In genomic region chr7:82335211-82336121, GRCm38 (mm10) we compare ENCODE assay signal across 8 mouse cellular contexts. TPM values are rescaled to one million over a fixed set of nuclear protein-coding genes. Genes with fewer than 3 reads are reported as not detected.
DNase-seq lines count a peak whose midpoint lies in the region; ATAC-seq and TF ChIP-seq lines count a peak whose summit lies in the region.

TSS of gene Adamtsl3 (plus strand) at chr7:82335694.

- peak within 1 kb of the TSS; percentile 93 for H3K4me2 ChIP-seq in intestine, embryonic 15.5 days (replicated peaks)
- H3K4me2 ChIP-seq in liver, embryonic 15.5 days: peak within 1 kb of the TSS; percentile 13

- no peaks in the 10 kb centered on the region for H3K9me3 ChIP-seq in intestine, embryonic 15.5 days
- H3K9me3 ChIP-seq in liver, embryonic 15.5 days (replicated peaks): no peaks in the 10 kb centered on the region

- TF ChIP-seq POLR2A in olfactory bulb, adult 2 months (IDR thresholded peaks at IDR 0.05; ENCODE audit: insufficient read depth, low read depth, low read length): no peak

- H3K9ac ChIP-seq in intestine, embryonic 15.5 days: 0 out of 2 replicates have a peak within 1 kb of the TSS, but pooled peaks have one; percentile 4
- no peak within 1 kb of the TSS for H3K9ac ChIP-seq in liver, embryonic 15.5 days

- DNase-seq in cerebellum, adult 9-11 months: peak; percentile 3
- DNase-seq in cerebellum, adult 11-12 months: no peak
- DNase-seq in gastrocnemius, postnatal 36 days: peak; percentile 52 to 57

- peaks cover 41% of the 10 kb centered on the region for H3K27me3 ChIP-seq in intestine, embryonic 15.5 days (replicated peaks)
- H3K27me3 ChIP-seq in liver, embryonic 15.5 days: peaks cover 52% of the 10 kb centered on the region

- H3K4me3 ChIP-seq in intestine, embryonic 15.5 days (replicated peaks): peak within 1 kb of the TSS; percentile 50
- no peak within 1 kb of the TSS; the same call in 1 of the 2 replicates for H3K4me3 ChIP-seq in liver, embryonic 15.5 days (replicated peaks)
- H3K4me3 ChIP-seq in olfactory bulb, adult 2 months (ENCODE audit: insufficient read depth, low read depth, low read length): peak within 1 kb of the TSS; percentile 40

- ATAC-seq in common myeloid progenitor, adult 5-6 weeks (replicated peaks; ENCODE audit: low read depth, poor library complexity, severe bottlenecking): 0 out of 2 replicates have a peak, but pooled peaks have one; percentile 13
- ATAC-seq in intestine, embryonic 15.5 days: peak; percentile 61
- ATAC-seq in liver, embryonic 15.5 days (ENCODE audit: insufficient read depth): no peak
- ATAC-seq in inflammation-experienced regulatory T-cells, adult 6 months: no peak

- WGBS in intestine, embryonic 15.5 days: under 1% methylated on average over 94 of the region's 95 CpGs
- WGBS in liver, embryonic 15.5 days (ENCODE audit: insufficient replicate concordance): 2% methylated on average over 81 of the region's 95 CpGs
- WGBS in olfactory bulb, adult 2 months: 1% methylated on average over 95 of the region's 95 CpGs

- intact Hi-C loops in gastrocnemius, postnatal 36 days (cut with DNase I): no loop called here

- H3K4me1 ChIP-seq in intestine, embryonic 15.5 days (replicated peaks): peaks cover 15% of the 10 kb centered on the region
- no peaks in the 10 kb centered on the region for H3K4me1 ChIP-seq in liver, embryonic 15.5 days (replicated peaks)
- peaks cover 14% of the 10 kb centered on the region for H3K4me1 ChIP-seq in olfactory bulb, adult 2 months (ENCODE audit: control insufficient read depth, insufficient read depth, low read length)

- H3K27ac ChIP-seq in intestine, embryonic 15.5 days: no peak within 1 kb of the TSS
- H3K27ac ChIP-seq in liver, embryonic 15.5 days (replicated peaks): no peak within 1 kb of the TSS
- no peak within 1 kb of the TSS for H3K27ac ChIP-seq in olfactory bulb, adult 2 months (ENCODE audit: insufficient read depth, low read depth, low read length)

- TF ChIP-seq CTCF in olfactory bulb, adult 2 months (IDR thresholded peaks at IDR 0.05; ENCODE audit: insufficient read depth, low read depth, low read length): no peak

- H3K36me3 ChIP-seq in intestine, embryonic 15.5 days: no peaks in the 10 kb centered on the region
- H3K36me3 ChIP-seq in liver, embryonic 15.5 days (replicated peaks): no peaks in the 10 kb centered on the region

RNA-seq across cellular contexts. Expression of gene Adamtsl3, which starts in this region (rescaled TPM):
- total RNA-seq in common myeloid progenitor, adult 5-6 weeks (2017): not detected in 2 replicates
- total RNA-seq in gastrocnemius, postnatal 36 days (2021): 1 to 10 TPM; 2.3 to 4.5 TPM
- 0.54 and 0.63 TPM in 2 replicates for polyA plus RNA-seq in intestine, embryonic 15.5 days (2015; fragmentation: Nextera tagmentation; extraction: Ambion mirVana)
- 0.12 TPM in 2 replicates for polyA plus RNA-seq in liver, embryonic 15.5 days (2015; fragmentation: Nextera tagmentation; extraction: Ambion mirVana)
- not detected in 2 replicates for polyA plus RNA-seq in olfactory bulb, adult 2 months (2012; ENCODE audit: insufficient read depth, insufficient read length, low replicate concordance, missing spikeins)
- under 1 TPM in 1 of 3 experiments, not detected in 2; 0.16 TPM for polyA plus RNA-seq in inflammation-experienced regulatory T-cells, adult 6 months (2017; shearing (Covaris generic))

Comparison
In these comparisons a context has a peak if more than half of its experiments do, and no peak if none do; other contexts are left out.
1. Peak in ATAC-seq in common myeloid progenitor, adult 5-6 weeks; RNA of the gene not detected or under 1 TPM.
2. Peak in ATAC-seq, H3K4me3 ChIP-seq, H3K9ac ChIP-seq and H3K4me2 ChIP-seq in intestine, embryonic 15.5 days; RNA of the gene not detected or under 1 TPM.